8 mouse cellular contexts compared by ENCODE assay signal in genomic region chr11:54955400-54955734, GRCm38 (mm10). TPM values are rescaled to one million over a fixed set of nuclear protein-coding genes. Genes with fewer than 3 reads are reported as not detected.
DNase-seq lines count a peak whose midpoint lies in the region; ATAC-seq and TF ChIP-seq lines count a peak whose summit lies in the region.
"Not testable (repeated sequence)": the region's sequence is repeated elsewhere in the genome, so short reads cannot be mapped to it uniquely, and the experiment has no call there.

No protein-coding gene starts in this region.

- peaks cover 0 to 31% of the 10 kb centered on the region in 2 experiments; a peak in 2 of 4 replicates for H3K36me3 ChIP-seq in MEL (ENCODE audit: control insufficient read depth in 1 of 2, insufficient read depth in 2 of 2, low read length in 2 of 2)
- not testable (repeated sequence) for H3K36me3 ChIP-seq in erythroblast, embryonic 14.5 days (ENCODE audit: control insufficient read depth); heart, embryonic 11.5 days (ENCODE audit: control insufficient read depth, insufficient read depth, low read length); hindbrain, embryonic 16.5 days (ENCODE audit: control insufficient read depth, insufficient read depth, low read length); limb, embryonic 10.5 days; liver, postnatal 0 days (replicated peaks; ENCODE audit: insufficient read depth, low read length); midbrain, embryonic 15.5 days (replicated peaks); stomach, embryonic 15.5 days

- H3K79me2 ChIP-seq in MEL (ENCODE audit: control insufficient read depth, insufficient read depth, low read length, poor library complexity): peaks cover 14% of the 10 kb centered on the region

- not testable (repeated sequence) for TF ChIP-seq POLR2A in MEL (IDR thresholded peaks at IDR 0.05; ENCODE audit: control insufficient read depth in 1 of 2, insufficient read depth in 1 of 2, low read depth in 1 of 2, low read length in 2 of 2, poor library complexity in 1 of 2)

- ATAC-seq in heart, embryonic 11.5 days (replicated peaks; ENCODE audit: insufficient number of reproducible peaks, low FRiP score, low TSS enrichment); hindbrain, embryonic 16.5 days; liver, postnatal 0 days; midbrain, embryonic 15.5 days (replicated peaks); stomach, embryonic 15.5 days (ENCODE audit: insufficient read depth, low FRiP score, low read depth): not testable (repeated sequence)

- peak overlapping the region; percentile 89 to 98 for H3K4me3 ChIP-seq in MEL (ENCODE audit: control insufficient read depth in 1 of 2, insufficient read depth in 1 of 2, low read depth in 2 of 2, low read length in 2 of 2)
- peak overlapping the region; percentile 88 for H3K4me3 ChIP-seq in erythroblast, embryonic 14.5 days (replicated peaks)
- H3K4me3 ChIP-seq in heart, embryonic 11.5 days (ENCODE audit: low read depth, low read length): peak overlapping the region; percentile 87
- H3K4me3 ChIP-seq in hindbrain, embryonic 16.5 days (ENCODE audit: low read length): peak overlapping the region; percentile 79
- H3K4me3 ChIP-seq in limb, embryonic 10.5 days: peak overlapping the region; percentile 87
- H3K4me3 ChIP-seq in liver, postnatal 0 days (ENCODE audit: low read depth, low read length): peak overlapping the region; percentile 77
- H3K4me3 ChIP-seq in midbrain, embryonic 15.5 days: peak overlapping the region; percentile 94
- H3K4me3 ChIP-seq in stomach, embryonic 15.5 days (replicated peaks): peak overlapping the region; percentile 92

- not testable (repeated sequence) for TF ChIP-seq CTCF in MEL (IDR thresholded peaks at IDR 0.05 in 2 of 3, conservative IDR thresholded peaks at IDR 0.05 in 1 of 3; ENCODE audit: control insufficient read depth in 1 of 3, insufficient read depth in 1 of 3, low read depth in 2 of 3, low read length in 3 of 3, poor library complexity in 1 of 3, severe bottlenecking in 1 of 3); liver, postnatal 0 days (IDR thresholded peaks at IDR 0.05; ENCODE audit: low read depth)

- not testable (repeated sequence) for DNase-seq in MEL (ENCODE audit: low read depth, low spot score); limb, embryonic 10.5 days (ENCODE audit: low spot score); liver, postnatal 0 days

- not testable (repeated sequence) for TF ChIP-seq EP300 in MEL (IDR thresholded peaks at IDR 0.05; ENCODE audit: low read depth in 1 of 2, low read length in 2 of 2); liver, postnatal 0 days (IDR thresholded peaks at IDR 0.05; ENCODE audit: low read depth)

- not testable (repeated sequence) for H3K27me3 ChIP-seq in MEL (ENCODE audit: control insufficient read depth in 1 of 2, insufficient read depth in 2 of 2, low read length in 2 of 2); erythroblast, embryonic 14.5 days (ENCODE audit: control insufficient read depth); heart, embryonic 11.5 days (ENCODE audit: control insufficient read depth, insufficient read depth, low read length); hindbrain, embryonic 16.5 days (replicated peaks; ENCODE audit: control insufficient read depth, insufficient read depth, low read length); limb, embryonic 10.5 days (ENCODE audit: low read depth, poor library complexity, severe bottlenecking); liver, postnatal 0 days (ENCODE audit: insufficient read depth, low read length); midbrain, embryonic 15.5 days (replicated peaks); stomach, embryonic 15.5 days (replicated peaks)

- WGBS in heart, embryonic 11.5 days (ENCODE audit: insufficient replicate concordance): 36% methylated on average over 10 of the region's 10 CpGs
- WGBS in hindbrain, embryonic 16.5 days: 40% methylated on average over 10 of the region's 10 CpGs
- 45% methylated on average over 10 of the region's 10 CpGs for WGBS in limb, embryonic 10.5 days
- WGBS in liver, postnatal 0 days (ENCODE audit: insufficient replicate concordance): 37% methylated on average over 10 of the region's 10 CpGs
- WGBS in midbrain, embryonic 15.5 days: 40% methylated on average over 10 of the region's 10 CpGs
- 34% methylated on average over 10 of the region's 10 CpGs for WGBS in stomach, embryonic 15.5 days

- peak overlapping the region; percentile 97 for H3K9ac ChIP-seq in MEL (ENCODE audit: control insufficient read depth, low read depth, low read length, poor library complexity, severe bottlenecking)
- H3K9ac ChIP-seq in heart, embryonic 11.5 days (ENCODE audit: low read depth, low read length): peak overlapping the region; percentile 85
- H3K9ac ChIP-seq in hindbrain, embryonic 16.5 days (ENCODE audit: low read depth, low read length): peak overlapping the region; percentile 90
- peak overlapping the region; percentile 74 for H3K9ac ChIP-seq in liver, postnatal 0 days (replicated peaks)
- peak overlapping the region; percentile 86; the same call in 1 of the 2 replicates for H3K9ac ChIP-seq in midbrain, embryonic 15.5 days
- not testable (repeated sequence) for H3K9ac ChIP-seq in stomach, embryonic 15.5 days

- peak overlapping the region; percentile 86 for H3K27ac ChIP-seq in MEL (ENCODE audit: control insufficient read depth, low read depth, low read length)
- not testable (repeated sequence) for H3K27ac ChIP-seq in heart, embryonic 11.5 days (ENCODE audit: low read depth, low read length)
- H3K27ac ChIP-seq in hindbrain, embryonic 16.5 days (ENCODE audit: low read depth, low read length): peak overlapping the region; percentile 90
- H3K27ac ChIP-seq in limb, embryonic 10.5 days: peak overlapping the region; percentile 94
- peak overlapping the region; percentile 90 for H3K27ac ChIP-seq in liver, postnatal 0 days (ENCODE audit: low read depth)
- H3K27ac ChIP-seq in midbrain, embryonic 15.5 days: peak overlapping the region; percentile 91
- peak overlapping the region; percentile 87; the same call in 1 of the 2 replicates for H3K27ac ChIP-seq in stomach, embryonic 15.5 days

- peaks cover 18 to 51% of the 10 kb centered on the region in 2 experiments for H3K4me1 ChIP-seq in MEL (ENCODE audit: control insufficient read depth in 1 of 2, insufficient read depth in 2 of 2, low read length in 2 of 2)
- H3K4me1 ChIP-seq in erythroblast, embryonic 14.5 days (ENCODE audit: control insufficient read depth): peaks cover 63% of the 10 kb centered on the region
- peaks cover 43% of the 10 kb centered on the region for H3K4me1 ChIP-seq in heart, embryonic 11.5 days (ENCODE audit: control insufficient read depth, insufficient read depth, low read length)
- not testable (repeated sequence) for H3K4me1 ChIP-seq in hindbrain, embryonic 16.5 days (ENCODE audit: control insufficient read depth, insufficient read depth, low read depth, low read length); stomach, embryonic 15.5 days
- H3K4me1 ChIP-seq in limb, embryonic 10.5 days: peaks cover 12% of the 10 kb centered on the region
- H3K4me1 ChIP-seq in liver, postnatal 0 days (ENCODE audit: insufficient read depth): peaks cover 33% of the 10 kb centered on the region
- H3K4me1 ChIP-seq in midbrain, embryonic 15.5 days: peaks cover 14% of the 10 kb centered on the region

- not testable (repeated sequence) for H3K9me3 ChIP-seq in MEL (replicated peaks; ENCODE audit: insufficient read depth, low read length); erythroblast, embryonic 14.5 days (ENCODE audit: control insufficient read depth, low read length); heart, embryonic 11.5 days (replicated peaks; ENCODE audit: control insufficient read depth, low read length); hindbrain, embryonic 16.5 days (ENCODE audit: control insufficient read depth, low read length); limb, embryonic 10.5 days (replicated peaks); liver, postnatal 0 days (ENCODE audit: low read length); midbrain, embryonic 15.5 days; stomach, embryonic 15.5 days

- peak overlapping the region; percentile 81 for H3K4me2 ChIP-seq in heart, embryonic 11.5 days
- peak overlapping the region; percentile 57 for H3K4me2 ChIP-seq in hindbrain, embryonic 16.5 days (ENCODE audit: low read length)
- H3K4me2 ChIP-seq in liver, postnatal 0 days (ENCODE audit: low read depth, low read length): peak overlapping the region; percentile 73
- peak overlapping the region; percentile 64 for H3K4me2 ChIP-seq in midbrain, embryonic 15.5 days
- H3K4me2 ChIP-seq in stomach, embryonic 15.5 days: peak overlapping the region; percentile 82

- TF ChIP-seq RAD21 in MEL (IDR thresholded peaks at IDR 0.05; ENCODE audit: low read depth, low read length): not testable (repeated sequence)

RNA-seq across cellular contexts. Expression of gene Tnip1, which starts 7.3 kb away (rescaled TPM):
- 8.1 and 10.5 TPM in 2 replicates for total RNA-seq in MEL (2012; rRNA removed)
- 10 to 100 TPM in 1 of 2 experiments, not detected in 1; 19.7 TPM for polyA plus RNA-seq in MEL (2012; ENCODE audit: insufficient read depth in 1 of 2, insufficient read length in 2 of 2, low read depth in 1 of 2, low replicate concordance in 2 of 2, missing spikeins in 1 of 2)
- 3.7 TPM in 2 replicates for polyA plus RNA-seq in erythroblast, embryonic 14.5 days (2012)
- polyA plus RNA-seq in heart, embryonic 11.5 days (2014; fragmentation: Nextera tagmentation; extraction: Ambion mirVana): 16.0 and 16.8 TPM in 2 replicates
- 19.6 and 20.4 TPM in 2 replicates for polyA plus RNA-seq in hindbrain, embryonic 16.5 days (2015; fragmentation: Nextera tagmentation; extraction: Ambion mirVana)
- 10.0 and 14.0 TPM in 2 replicates for polyA plus RNA-seq in limb, embryonic 10.5 days (2016; fragmentation: Nextera tagmentation; extraction: Ambion mirVana)
- 5.2 and 5.3 TPM in 2 replicates for polyA plus RNA-seq in liver, postnatal 0 days (2015; fragmentation: Nextera tagmentation; extraction: Ambion mirVana)
- 15.4 and 16.4 TPM in 2 replicates for polyA plus RNA-seq in midbrain, embryonic 15.5 days (2015; fragmentation: Nextera tagmentation; extraction: Ambion mirVana)
- 20.0 and 20.5 TPM in 2 replicates for polyA plus RNA-seq in stomach, embryonic 15.5 days (2015; fragmentation: Nextera tagmentation; extraction: Ambion mirVana)

RNA-seq across cellular contexts. Expression of gene Gpx3, which starts 53.1 kb away (rescaled TPM):
- 0.12 TPM in 1 of 2 replicates, not detected in the other for total RNA-seq in MEL (2012; rRNA removed)
- under 1 TPM in 1 of 2 experiments, not detected in 1; 0.15 TPM for polyA plus RNA-seq in MEL (2012; ENCODE audit: insufficient read depth in 1 of 2, insufficient read length in 2 of 2, low read depth in 1 of 2, low replicate concordance in 2 of 2, missing spikeins in 1 of 2)
- 0.79 and 0.86 TPM in 2 replicates for polyA plus RNA-seq in erythroblast, embryonic 14.5 days (2012)
- polyA plus RNA-seq in heart, embryonic 11.5 days (2014; fragmentation: Nextera tagmentation; extraction: Ambion mirVana): 1,579 and 1,713 TPM in 2 replicates
- 78.5 and 78.8 TPM in 2 replicates for polyA plus RNA-seq in hindbrain, embryonic 16.5 days (2015; fragmentation: Nextera tagmentation; extraction: Ambion mirVana)
- 52.0 and 60.7 TPM in 2 replicates for polyA plus RNA-seq in limb, embryonic 10.5 days (2016; fragmentation: Nextera tagmentation; extraction: Ambion mirVana)
- polyA plus RNA-seq in liver, postnatal 0 days (2015; fragmentation: Nextera tagmentation; extraction: Ambion mirVana): 29.7 and 30.4 TPM in 2 replicates
- polyA plus RNA-seq in midbrain, embryonic 15.5 days (2015; fragmentation: Nextera tagmentation; extraction: Ambion mirVana): 26.5 and 30.0 TPM in 2 replicates
- polyA plus RNA-seq in stomach, embryonic 15.5 days (2015; fragmentation: Nextera tagmentation; extraction: Ambion mirVana): 164 and 171 TPM in 2 replicates

Comparison
In these comparisons a context has a peak if more than half of its experiments do, and no peak if none do; other contexts are left out.
1. RNA of gene Gpx3, which starts 53.1 kb away (polyA plus RNA-seq): 1,579 to 1,713 TPM in heart, embryonic 11.5 days, 164 to 171 TPM in stomach, embryonic 15.5 days, 78.5 to 78.8 TPM in hindbrain, embryonic 16.5 days, 52.0 to 60.7 TPM in limb, embryonic 10.5 days, 29.7 to 30.4 TPM in liver, postnatal 0 days and 26.5 to 30.0 TPM in midbrain, embryonic 15.5 days; 0.79 to 0.86 TPM in erythroblast, embryonic 14.5 days and 0.15 TPM in MEL; every median in the first group is over 10 times any median in the second.
2. Peak in every context shown above with its lines, with median percentiles within 50 percentile points of each other: H3K4me3 ChIP-seq and H3K4me2 ChIP-seq.